Mouse (Mus musculus): ENCODE results near the gene Lpin2. TPM values are rescaled to one million over a fixed set of nuclear protein-coding genes. Genes with fewer than 3 reads are reported as not detected.

Lpin2 gene
- polyA plus RNA-seq, 1 experiment from 2014 or later: 65.8 TPM

DNA sequence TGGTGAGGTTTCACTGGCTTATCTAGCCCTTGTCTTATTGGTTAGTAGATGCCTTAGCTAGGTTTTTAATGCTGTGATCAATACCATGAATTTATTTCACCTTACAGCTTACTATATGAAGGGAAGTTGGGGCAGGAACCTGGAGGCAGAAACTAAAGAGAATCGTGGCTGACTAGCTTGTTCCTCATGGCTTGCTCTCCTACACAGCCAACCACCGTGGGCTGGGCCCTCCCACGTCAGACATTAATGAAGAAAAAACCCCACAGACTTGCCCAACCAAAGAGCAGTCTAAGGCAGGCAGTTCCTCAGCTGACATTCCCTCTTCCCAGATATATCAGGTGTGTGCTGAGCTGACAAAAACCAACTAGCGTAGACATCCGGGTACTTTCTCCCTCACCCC is 41.3 kb downstream of the Lpin2 start:
- Histone ChIP-seq H3K36me3 (ENCODE audit: insufficient read depth, low read length) (peaks cover 8% of the 10 kb centered on the region), H3K4me2 (replicated peaks; ENCODE audit: low read depth, low read length) (no peak overlapping the region), H3K9ac (replicated peaks; ENCODE audit: low read length) (no peak overlapping the region), H3K9me3 (ENCODE audit: low read length) (no peaks in the 10 kb centered on the region), H3K4me1 (ENCODE audit: insufficient read depth, low read length) (peaks cover 3% of the 10 kb centered on the region; the same call in 1 of the 2 replicates), H3K4me3 (ENCODE audit: low read length) (no peak overlapping the region), H3K27ac (ENCODE audit: low read length) (no peak overlapping the region), H3K27me3 (ENCODE audit: insufficient read depth, low read length) (no peaks in the 10 kb centered on the region)
- ATAC-seq (ENCODE audit: low FRiP score, low TSS enrichment): no peak
- WGBS: 40% methylated on average over 5 of the region's 5 CpGs

DNA sequence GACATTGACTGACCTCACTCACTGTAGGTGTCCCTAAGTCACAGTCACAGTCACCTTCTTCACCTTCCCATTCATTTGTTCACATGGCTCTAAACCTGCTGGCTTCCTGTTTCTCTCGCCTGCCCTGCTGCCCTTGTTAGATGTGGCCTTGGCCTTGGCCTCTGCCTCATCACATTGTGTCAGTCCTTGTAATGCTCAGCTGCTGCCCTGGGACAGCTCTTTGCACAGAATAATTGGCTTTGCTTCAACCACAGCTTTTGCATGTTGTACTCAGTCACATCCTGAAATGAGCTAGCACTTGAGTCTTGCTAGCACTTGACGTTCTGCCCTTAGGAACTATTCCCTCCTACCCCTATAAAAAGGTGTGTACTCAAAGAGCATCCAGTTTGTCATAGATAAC is 42.2 kb downstream of the Lpin2 start:
- ATAC-seq (ENCODE audit: low FRiP score, low TSS enrichment): no peak
- no peaks in the 10 kb centered on the region for H3K9me3 ChIP-seq (ENCODE audit: low read length)
- H3K27ac ChIP-seq (ENCODE audit: low read length): no peak overlapping the region
- H3K36me3 ChIP-seq (ENCODE audit: insufficient read depth, low read length): peaks cover 8% of the 10 kb centered on the region
- H3K4me3 ChIP-seq (ENCODE audit: low read length): no peak overlapping the region
- WGBS: 51% methylated on average over 2 of the region's 2 CpGs
- H3K4me2 ChIP-seq (replicated peaks; ENCODE audit: low read depth, low read length): no peak overlapping the region
- H3K4me1 ChIP-seq (ENCODE audit: insufficient read depth, low read length): peaks cover 3% of the 10 kb centered on the region; the same call in 1 of the 2 replicates
- no peak overlapping the region for H3K9ac ChIP-seq (replicated peaks; ENCODE audit: low read length)
- no peaks in the 10 kb centered on the region for H3K27me3 ChIP-seq (ENCODE audit: insufficient read depth, low read length)

DNA sequence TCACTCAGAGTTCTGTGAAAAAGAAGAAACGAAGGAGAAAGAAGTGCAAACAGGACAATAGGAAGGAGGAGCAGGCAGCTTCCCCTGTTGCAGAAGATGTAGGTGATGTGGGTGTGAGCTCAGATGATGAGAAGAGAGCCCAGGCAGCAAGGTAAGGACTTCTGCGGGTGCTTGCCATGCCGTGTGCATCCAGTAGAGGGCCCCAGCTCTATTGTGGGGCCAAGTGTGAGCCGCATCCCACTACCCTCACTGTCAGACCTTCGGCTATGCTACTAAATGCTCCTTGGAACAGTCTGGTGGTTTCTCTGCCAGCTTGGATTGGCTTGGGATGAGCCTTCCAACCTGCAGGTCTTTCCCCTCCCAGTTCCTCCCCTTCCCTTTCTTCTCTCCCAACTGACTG is 42.7 kb downstream of the Lpin2 start:
- H3K4me1 ChIP-seq (ENCODE audit: insufficient read depth, low read length): peaks cover 3% of the 10 kb centered on the region; the same call in 1 of the 2 replicates
- no peaks in the 10 kb centered on the region for H3K9me3 ChIP-seq (ENCODE audit: low read length)
- ATAC-seq (ENCODE audit: low FRiP score, low TSS enrichment): no peak
- H3K4me2 ChIP-seq (replicated peaks; ENCODE audit: low read depth, low read length): no peak overlapping the region
- no peak overlapping the region for H3K4me3 ChIP-seq (ENCODE audit: low read length)
- H3K36me3 ChIP-seq (ENCODE audit: insufficient read depth, low read length): peaks cover 11% of the 10 kb centered on the region
- no peak overlapping the region for H3K9ac ChIP-seq (replicated peaks; ENCODE audit: low read length)
- no peak overlapping the region for H3K27ac ChIP-seq (ENCODE audit: low read length)
- no peaks in the 10 kb centered on the region for H3K27me3 ChIP-seq (ENCODE audit: insufficient read depth, low read length)
- 37% methylated on average over 5 of the region's 5 CpGs for WGBS

DNA sequence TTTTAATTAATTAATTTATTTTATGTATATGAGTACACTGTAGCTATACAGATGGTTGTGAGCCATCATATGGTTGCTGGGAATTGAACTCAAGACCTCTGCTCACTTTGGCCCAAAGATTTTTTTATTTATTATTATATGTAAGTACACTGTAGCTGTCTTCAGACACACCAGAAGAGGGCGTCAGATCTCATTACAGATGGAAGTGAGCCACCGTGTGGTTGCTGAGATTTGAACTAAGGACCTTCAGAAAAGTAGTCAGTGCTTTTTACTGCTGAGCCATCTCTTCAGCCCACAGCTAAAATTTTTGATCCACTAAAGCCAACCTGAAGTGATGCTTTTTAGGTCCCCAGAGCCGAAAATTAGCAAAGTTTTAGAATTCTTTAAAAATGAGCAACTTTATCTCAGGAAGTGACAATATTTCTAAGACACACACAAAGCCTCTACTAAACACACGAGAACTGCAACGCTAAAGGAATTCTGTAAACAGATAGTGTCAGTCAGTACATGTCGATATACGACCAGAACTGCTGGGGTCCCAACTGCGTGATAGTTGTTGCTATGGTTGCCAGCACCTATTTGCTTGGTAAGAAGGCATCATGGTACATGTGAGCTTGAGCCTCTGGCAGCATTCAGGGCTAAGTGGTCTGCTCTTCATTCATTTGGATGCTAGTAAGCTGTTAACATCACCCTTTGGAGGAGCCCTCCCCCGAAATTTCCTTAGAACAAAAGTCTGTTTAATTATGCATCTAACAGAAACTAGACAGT is 45.0 kb downstream of the Lpin2 start:
- no peak for ATAC-seq (ENCODE audit: low FRiP score, low TSS enrichment)
- Histone ChIP-seq H3K4me1 (ENCODE audit: insufficient read depth, low read length) (peaks cover 3% of the 10 kb centered on the region; the same call in 1 of the 2 replicates), H3K9me3 (ENCODE audit: low read length) (no peaks in the 10 kb centered on the region), H3K9ac (replicated peaks; ENCODE audit: low read length) (no peak overlapping the region), H3K36me3 (ENCODE audit: insufficient read depth, low read length) (peaks cover 24% of the 10 kb centered on the region), H3K4me3 (ENCODE audit: low read length) (no peak overlapping the region), H3K27me3 (ENCODE audit: insufficient read depth, low read length) (no peaks in the 10 kb centered on the region), H3K4me2 (replicated peaks; ENCODE audit: low read depth, low read length) (no peak overlapping the region), H3K27ac (ENCODE audit: low read length) (no peak overlapping the region)
- WGBS: 85% methylated on average over 9 of the region's 9 CpGs

DNA sequence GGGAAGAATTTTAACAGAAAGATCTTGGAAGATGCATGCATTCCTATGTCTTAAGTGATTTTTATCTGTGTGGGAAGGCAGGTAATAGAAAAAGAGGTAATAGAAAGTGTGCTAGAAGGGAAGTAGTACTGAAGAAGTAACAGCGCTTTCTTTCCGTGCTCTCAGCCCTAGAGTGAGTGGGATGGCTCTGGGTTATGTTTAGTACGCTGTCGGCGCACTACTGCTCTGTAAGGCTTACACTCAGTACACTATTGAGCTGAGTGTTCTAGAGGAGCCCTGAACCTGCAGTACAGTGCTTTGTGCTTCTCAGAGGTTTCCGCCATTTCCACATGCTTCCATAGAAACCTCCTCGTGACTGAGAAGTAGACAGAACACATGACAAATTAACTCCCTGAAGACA is 46.3 kb downstream of the Lpin2 start:
- no peak overlapping the region for H3K9ac ChIP-seq (replicated peaks; ENCODE audit: low read length)
- peaks cover 35% of the 10 kb centered on the region for H3K36me3 ChIP-seq (ENCODE audit: insufficient read depth, low read length)
- WGBS: 88% methylated on average over 7 of the region's 7 CpGs

DNA sequence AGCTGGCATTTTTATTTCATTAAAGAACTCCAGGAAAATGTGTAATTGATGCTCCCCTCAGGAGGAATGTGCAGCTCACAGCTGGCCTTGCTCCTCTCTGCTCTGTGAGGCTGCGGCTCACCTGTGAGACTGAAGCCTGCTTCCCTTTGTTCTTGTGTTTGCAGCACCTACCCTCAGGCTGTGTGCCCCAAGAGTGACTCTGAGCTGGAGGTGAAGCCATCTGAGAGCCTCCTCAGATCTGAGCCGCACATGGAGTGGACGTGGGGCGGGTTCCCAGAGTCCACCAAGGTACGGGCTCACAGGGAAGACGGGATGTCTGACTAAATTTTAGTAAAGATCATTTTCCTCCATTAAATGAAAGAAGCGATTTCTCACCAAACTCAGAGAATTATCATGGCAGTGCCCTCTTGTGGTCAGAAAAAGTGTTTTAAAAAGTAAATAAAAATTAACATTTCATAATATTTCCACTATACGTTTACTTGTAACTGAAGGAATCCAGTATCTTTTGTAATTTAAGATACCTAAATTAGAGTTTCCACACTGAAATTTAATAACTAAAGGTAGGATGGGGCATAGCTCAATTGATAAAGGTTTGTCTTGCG is 47.8 kb downstream of the Lpin2 start:
- WGBS: 71% methylated on average over 9 of the region's 9 CpGs

More for the DNA sequence above, 46.3 kb downstream of the Lpin2 start:
- no peak overlapping the region for H3K27ac ChIP-seq (ENCODE audit: low read length)
- no peak overlapping the region for H3K4me3 ChIP-seq (ENCODE audit: low read length)
- H3K4me2 ChIP-seq (replicated peaks; ENCODE audit: low read depth, low read length): no peak overlapping the region
- ATAC-seq (ENCODE audit: low FRiP score, low TSS enrichment): no peak
- no peaks in the 10 kb centered on the region for H3K27me3 ChIP-seq (ENCODE audit: insufficient read depth, low read length)
- no peaks in the 10 kb centered on the region for H3K9me3 ChIP-seq (ENCODE audit: low read length)
- peaks cover under 1% of the 10 kb centered on the region; the same call in 1 of the 2 replicates for H3K4me1 ChIP-seq (ENCODE audit: insufficient read depth, low read length)

DNA sequence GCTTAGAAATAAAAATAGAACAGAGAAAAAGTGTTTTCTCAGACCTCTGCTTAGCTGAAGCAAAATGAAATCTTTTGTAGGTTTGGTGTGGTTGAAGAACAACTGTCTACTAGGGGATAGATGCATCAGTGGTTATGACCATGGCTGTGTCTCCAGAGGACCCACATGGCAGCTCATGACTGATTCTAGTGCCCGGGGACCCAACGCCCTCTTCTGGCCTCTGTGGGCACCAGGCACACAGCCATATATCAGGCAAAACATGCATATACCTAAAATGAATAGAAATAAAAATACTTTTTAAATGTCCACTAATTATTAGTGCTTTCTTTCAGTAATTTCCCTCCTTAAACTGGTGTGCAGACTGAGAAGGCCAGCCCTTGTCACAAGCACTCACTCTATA is 49.6 kb downstream of the Lpin2 start:
- Histone ChIP-seq H3K4me1 (ENCODE audit: insufficient read depth, low read length) (no peaks in the 10 kb centered on the region), H3K27ac (ENCODE audit: low read length) (no peak overlapping the region), H3K9me3 (ENCODE audit: low read length) (no peaks in the 10 kb centered on the region), H3K4me2 (replicated peaks; ENCODE audit: low read depth, low read length) (no peak overlapping the region), H3K4me3 (ENCODE audit: low read length) (no peak overlapping the region), H3K9ac (replicated peaks; ENCODE audit: low read length) (no peak overlapping the region), H3K36me3 (ENCODE audit: insufficient read depth, low read length) (peaks cover 49% of the 10 kb centered on the region), H3K27me3 (ENCODE audit: insufficient read depth, low read length) (no peaks in the 10 kb centered on the region)
- 93% methylated on average over 2 of the region's 2 CpGs for WGBS
- ATAC-seq (ENCODE audit: low FRiP score, low TSS enrichment): no peak

More for the DNA sequence above, 47.8 kb downstream of the Lpin2 start:
- no peaks in the 10 kb centered on the region for H3K4me1 ChIP-seq (ENCODE audit: insufficient read depth, low read length)
- H3K27ac ChIP-seq (ENCODE audit: low read length): no peak overlapping the region
- H3K4me3 ChIP-seq (ENCODE audit: low read length): no peak overlapping the region
- 0 out of 2 replicates have a peak overlapping the region, but pooled peaks have one; percentile 9 for H3K9ac ChIP-seq (replicated peaks; ENCODE audit: low read length)
- H3K36me3 ChIP-seq (ENCODE audit: insufficient read depth, low read length): peaks cover 41% of the 10 kb centered on the region
- no peak overlapping the region for H3K4me2 ChIP-seq (replicated peaks; ENCODE audit: low read depth, low read length)
- ATAC-seq (ENCODE audit: low FRiP score, low TSS enrichment): no peak
- H3K27me3 ChIP-seq (ENCODE audit: insufficient read depth, low read length): no peaks in the 10 kb centered on the region
- no peaks in the 10 kb centered on the region for H3K9me3 ChIP-seq (ENCODE audit: low read length)

DNA sequence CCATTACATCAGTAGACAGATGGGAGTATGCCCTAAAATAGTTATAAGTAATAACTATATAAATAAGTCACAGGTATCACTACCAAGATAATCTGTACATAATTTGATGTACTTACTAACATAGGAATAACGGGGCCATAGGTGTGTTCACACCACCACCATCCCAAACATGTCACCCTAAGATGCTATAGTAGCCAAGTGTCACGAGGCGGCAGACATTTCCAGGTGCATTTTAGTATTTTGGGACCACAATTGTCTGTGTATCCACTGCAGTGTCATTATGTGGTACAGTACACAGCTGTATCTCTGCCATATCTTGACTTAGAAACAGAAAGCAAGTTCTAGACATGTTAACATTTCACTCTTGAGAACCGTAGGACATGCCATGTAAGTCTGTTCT is 50.9 kb downstream of the Lpin2 start:
- no peak overlapping the region for H3K9ac ChIP-seq (replicated peaks; ENCODE audit: low read length)
- peaks cover 51% of the 10 kb centered on the region for H3K36me3 ChIP-seq (ENCODE audit: insufficient read depth, low read length)
- H3K4me3 ChIP-seq (ENCODE audit: low read length): no peak overlapping the region
- no peaks in the 10 kb centered on the region for H3K27me3 ChIP-seq (ENCODE audit: insufficient read depth, low read length)
- WGBS: 94% methylated on average over 4 of the region's 4 CpGs
- no peak overlapping the region for H3K27ac ChIP-seq (ENCODE audit: low read length)
- ATAC-seq (ENCODE audit: low FRiP score, low TSS enrichment): no peak
- H3K4me2 ChIP-seq (replicated peaks; ENCODE audit: low read depth, low read length): no peak overlapping the region
- no peaks in the 10 kb centered on the region for H3K9me3 ChIP-seq (ENCODE audit: low read length)
- no peaks in the 10 kb centered on the region for H3K4me1 ChIP-seq (ENCODE audit: insufficient read depth, low read length)

DNA sequence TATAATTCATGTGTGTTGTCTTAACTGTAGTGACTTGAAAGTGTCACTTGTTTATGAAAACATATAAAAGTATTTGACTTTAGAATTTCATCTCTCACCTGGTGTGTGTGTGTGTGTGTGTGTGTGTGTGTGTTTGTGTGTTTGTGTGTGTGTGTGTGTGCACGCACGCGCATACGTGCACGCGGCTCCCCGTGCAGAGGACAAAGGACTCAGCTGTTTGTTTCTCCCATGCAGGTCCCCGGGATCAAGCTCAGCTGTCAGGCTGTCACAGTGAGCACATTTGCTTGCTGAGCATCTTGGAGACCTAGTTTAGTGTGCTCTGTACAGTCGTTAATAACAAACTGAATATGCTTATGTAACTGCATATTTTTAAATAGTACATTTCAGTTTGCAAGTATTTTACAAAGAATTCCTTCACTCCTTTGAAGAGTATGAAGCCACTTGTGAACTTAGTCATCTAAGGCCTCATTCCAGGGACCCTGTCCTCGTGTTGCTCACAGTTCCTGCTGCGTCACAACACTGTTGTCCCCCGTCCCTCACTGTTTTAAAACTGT is 51.8 kb downstream of the Lpin2 start:
- no peak overlapping the region for H3K4me2 ChIP-seq (replicated peaks; ENCODE audit: low read depth, low read length)
- H3K27ac ChIP-seq (ENCODE audit: low read length): no peak overlapping the region
- no peaks in the 10 kb centered on the region for H3K4me1 ChIP-seq (ENCODE audit: insufficient read depth, low read length)
- peaks cover 60% of the 10 kb centered on the region for H3K36me3 ChIP-seq (ENCODE audit: insufficient read depth, low read length)
- WGBS: 93% methylated on average over 12 of the region's 12 CpGs
- no peak overlapping the region for H3K9ac ChIP-seq (replicated peaks; ENCODE audit: low read length)
- H3K9me3 ChIP-seq (ENCODE audit: low read length): no peaks in the 10 kb centered on the region
- H3K4me3 ChIP-seq (ENCODE audit: low read length): no peak overlapping the region
- H3K27me3 ChIP-seq (ENCODE audit: insufficient read depth, low read length): no peaks in the 10 kb centered on the region
- no peak for ATAC-seq (ENCODE audit: low FRiP score, low TSS enrichment)

Data from kidney, embryonic 16.5 days (tissue).